Mouse (Mus musculus) liver, postnatal 0 days (tissue): ENCODE measurements around the gene Gm8439.

Source experiments
- CTCF ChIP-seq: sonication (generic); IDR thresholded peaks from 2 replicates; pipeline ENCODE4 v1.5.1; 2016; ENCODE audit warnings: antibody characterized with exemption, low read depth
- EP300 ChIP-seq: IDR thresholded peaks from 2 replicates; pipeline ENCODE4 v1.6.1; 2016; ENCODE audit warnings: antibody characterized with exemption, low read depth, mild to moderate bottlenecking

DNA sequence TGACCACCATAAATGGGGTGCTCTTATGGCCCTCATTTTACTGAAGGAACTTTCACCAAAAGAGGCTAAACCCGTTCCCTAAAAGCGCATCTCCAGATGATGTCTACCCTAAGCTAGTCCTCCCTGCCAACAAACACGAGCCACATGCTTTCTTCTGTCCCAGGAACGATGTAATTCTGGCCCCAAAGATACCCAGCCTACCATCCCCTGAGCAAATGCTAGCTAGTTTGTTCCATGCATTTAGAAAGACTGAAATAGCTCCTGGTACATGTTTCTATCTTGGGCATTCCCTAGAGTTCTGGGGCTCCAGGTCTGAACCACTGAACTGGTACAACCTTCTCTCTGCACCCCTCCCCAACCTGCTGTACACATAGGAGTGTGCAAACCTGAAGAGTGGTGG, 2.4 kb downstream of the Gm8439 start:
- TF ChIP-seq CTCF = no peak
- TF ChIP-seq EP300 = no peak
